Mouse (Mus musculus): ENCODE measurements at regions not wholly inside any gene's neighbourhood (a gene's known extent, or its start where the extent isn't known, plus 50 kb on each side); places are given as distances from the start of the nearest gene placed in this dataset.
"Not testable (repeated sequence)": the region's sequence is repeated elsewhere in the genome, so short reads cannot be mapped to it uniquely, and the experiment has no call there.

DNA sequence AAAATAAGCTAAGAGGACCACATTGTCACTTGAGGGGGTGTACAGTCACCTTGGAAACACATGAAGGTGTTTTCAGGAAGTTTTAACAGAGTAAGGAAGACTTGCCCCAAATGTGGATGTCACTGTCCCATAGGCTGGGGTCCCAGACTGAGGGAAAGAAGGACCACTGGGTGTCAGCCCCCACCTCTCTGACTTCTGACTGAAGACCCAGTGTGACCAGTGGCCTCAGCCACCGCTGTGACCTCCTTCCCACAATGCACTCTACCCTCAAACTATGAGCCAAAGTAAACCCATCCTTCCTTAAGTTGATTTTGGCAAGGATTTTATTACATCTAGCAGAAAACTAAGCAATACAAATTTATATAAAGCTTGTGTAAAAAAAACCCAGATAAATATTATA, 94.8 kb upstream of the Mdm1 start:
- no peak for DNase-seq (ENCODE audit: low spot score)

GRCm38 (mm10) chr10:118049330-118049729, 92.3 kb upstream of the Mdm1 start:
- DNase-seq (ENCODE audit: low spot score): peak; percentile 87

DNA sequence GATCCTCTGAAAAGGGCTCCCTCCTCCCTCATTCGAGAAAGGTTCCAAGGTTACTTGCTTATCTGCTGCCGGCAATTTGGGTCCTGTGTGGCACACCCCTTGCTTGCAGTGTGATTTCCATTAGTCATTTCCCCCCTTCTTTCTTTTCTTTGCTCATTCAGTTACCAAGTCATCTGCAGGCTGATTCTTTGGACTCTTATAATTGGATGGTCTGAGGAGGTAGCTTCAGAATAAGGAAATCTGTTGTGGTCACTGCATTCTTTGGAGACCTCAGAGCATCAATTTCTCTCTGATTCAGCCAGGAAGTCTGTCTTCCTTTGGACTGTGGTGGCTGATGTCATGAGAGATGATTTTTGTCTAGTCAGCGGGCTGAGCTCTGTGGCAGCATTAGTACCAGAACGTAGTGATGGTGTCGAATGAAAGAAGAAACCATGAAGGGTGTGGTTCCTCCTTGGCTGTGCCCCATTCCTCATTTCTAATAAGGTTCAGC, 91.4 kb upstream of the Mdm1 start:
- no peak for DNase-seq (ENCODE audit: low spot score)

GRCm38 (mm10) chr10:118052042-118052441, 89.6 kb upstream of the Mdm1 start:
- no peak for DNase-seq (ENCODE audit: low spot score)

GRCm38 (mm10) chr10:118052477-118052876, 89.1 kb upstream of the Mdm1 start:
- DNase-seq (ENCODE audit: low spot score): no peak

DNA sequence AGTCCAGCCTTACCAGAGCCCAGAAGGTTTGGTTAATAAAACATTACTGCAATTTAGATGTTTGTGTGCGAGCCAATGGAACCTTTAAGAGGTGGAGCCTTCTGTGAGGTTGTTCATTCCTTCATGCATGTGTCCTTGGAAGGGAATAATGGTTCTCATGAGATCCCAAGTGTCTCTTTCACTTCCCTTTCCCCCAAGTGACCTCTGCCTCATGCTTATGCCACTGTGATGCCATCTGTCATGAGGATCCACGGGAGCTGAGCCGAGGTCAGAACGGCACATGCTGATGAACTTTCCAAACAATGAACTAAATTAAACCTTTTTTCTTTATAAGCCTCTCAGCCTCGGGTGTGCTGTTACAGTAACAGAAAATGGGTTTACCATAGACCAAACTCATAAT, 88.6 kb upstream of the Mdm1 start:
- DNase-seq (ENCODE audit: low spot score): no peak

DNA sequence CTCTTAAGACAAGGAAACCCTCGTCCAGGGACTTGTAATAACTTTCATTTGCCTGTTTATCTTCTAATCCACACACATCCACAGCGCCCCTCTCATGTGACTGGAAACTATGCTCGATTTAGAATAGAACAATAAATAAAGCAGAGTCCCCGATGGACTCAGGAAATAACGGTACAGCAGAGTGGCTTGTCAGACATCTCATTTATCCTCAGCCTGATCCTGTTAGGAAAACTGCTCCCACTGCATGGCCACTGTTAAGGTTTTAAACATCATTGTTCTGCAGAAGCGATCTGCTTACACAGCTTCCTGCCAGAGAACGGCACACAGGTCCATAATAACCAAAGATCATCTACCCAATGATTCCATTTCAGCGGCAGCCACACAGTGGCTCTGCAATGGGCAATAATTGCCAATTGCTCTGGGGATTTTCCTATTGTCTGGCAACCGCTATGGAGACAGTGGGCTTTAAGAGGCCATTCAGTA, 84.8 kb upstream of the Mdm1 start:
- DNase-seq (ENCODE audit: low spot score): no peak

DNA sequence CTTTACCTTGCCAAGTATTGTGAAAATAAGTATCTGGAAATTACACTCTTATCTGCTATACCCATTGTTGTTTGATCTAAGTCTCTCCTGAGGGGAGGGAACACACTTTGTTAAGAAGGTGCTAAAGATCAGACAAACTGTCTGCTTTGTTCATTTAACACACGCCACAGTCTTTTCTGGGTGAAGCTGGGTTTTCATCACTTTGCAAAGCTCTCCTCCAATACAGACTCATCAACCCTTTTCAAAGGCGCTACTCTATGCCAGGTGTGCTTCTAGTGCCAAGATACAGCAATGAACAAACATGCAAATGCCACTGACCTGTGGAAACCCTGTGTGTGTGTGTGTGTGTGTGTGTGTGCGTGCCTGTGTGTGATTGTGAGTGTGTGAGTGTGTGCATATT, 84.1 kb upstream of the Mdm1 start:
- DNase-seq (ENCODE audit: low spot score): no peak

DNA sequence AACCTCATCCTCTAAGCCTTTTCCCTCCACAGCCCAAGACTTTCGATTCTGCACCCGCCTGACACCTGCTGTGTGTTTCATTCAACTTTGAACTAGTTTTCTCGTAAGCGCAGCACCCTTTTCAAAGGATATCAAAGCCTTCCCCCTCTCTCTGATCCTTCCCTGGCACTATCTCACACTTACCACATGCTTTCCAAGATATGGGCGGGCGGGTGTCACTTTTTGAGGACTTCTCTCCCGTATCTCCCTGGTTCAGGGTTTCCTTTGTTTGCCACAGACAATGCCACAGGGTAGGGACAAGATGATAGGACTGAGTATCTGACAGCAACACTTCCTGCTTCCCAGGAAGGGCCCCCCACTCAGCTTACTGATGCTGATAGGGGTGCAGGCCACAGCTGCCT, 76.8 kb upstream of the Mdm1 start:
- DNase-seq (ENCODE audit: low spot score): no peak

DNA sequence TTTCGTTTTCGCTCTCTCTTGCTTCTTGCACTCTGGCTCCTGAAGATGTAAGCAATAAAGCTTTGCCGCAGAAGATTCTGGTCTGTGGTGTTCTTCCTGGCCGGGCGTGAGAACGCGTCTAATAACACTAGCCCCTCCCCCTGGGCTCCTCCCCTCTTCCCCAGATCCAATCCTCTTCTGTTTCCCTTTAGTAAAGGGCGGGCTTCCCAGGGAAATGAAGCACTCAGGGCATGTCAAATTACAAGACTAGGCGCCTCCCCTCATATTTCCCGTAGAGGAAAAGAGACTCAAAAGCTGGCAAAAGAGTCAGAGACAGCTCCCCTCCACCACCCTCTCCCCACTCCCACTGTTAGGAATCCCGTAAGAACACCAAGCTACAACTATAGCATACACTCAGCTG, 65.3 kb upstream of the Mdm1 start:
- not testable (repeated sequence) for DNase-seq (ENCODE audit: low spot score)

DNA sequence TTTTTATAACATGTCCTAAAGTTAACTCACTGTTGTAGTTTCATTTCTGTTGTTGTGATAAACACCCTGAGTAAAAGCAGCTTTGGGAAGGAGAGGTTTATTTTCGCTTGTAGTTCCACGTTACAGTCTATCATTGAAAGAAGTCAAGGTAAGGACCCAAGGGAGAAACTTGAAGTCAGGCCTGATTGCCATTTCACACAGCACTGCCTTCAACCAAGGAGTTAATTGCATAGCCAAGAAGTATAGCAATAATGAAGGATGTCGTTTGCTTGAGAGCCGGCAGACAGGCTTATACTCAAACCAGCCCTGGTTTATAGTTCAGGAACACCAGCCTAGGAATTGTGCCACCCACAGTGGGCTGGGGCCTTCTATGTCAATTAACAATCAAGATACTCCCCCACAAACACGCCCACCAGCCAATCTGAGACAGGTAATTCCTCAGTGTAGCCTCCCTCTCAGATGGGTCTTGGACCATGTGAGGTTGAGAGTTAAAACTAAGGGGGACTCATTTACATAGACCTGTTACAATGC, 59.9 kb upstream of the Mdm1 start:
- no peak for DNase-seq (ENCODE audit: low spot score)

- DNase-seq (ENCODE audit: low spot score): no peak
Observed at GRCm38 (mm10) chr10:118083035-118083720, 58.4 kb upstream of the Mdm1 start.

DNA sequence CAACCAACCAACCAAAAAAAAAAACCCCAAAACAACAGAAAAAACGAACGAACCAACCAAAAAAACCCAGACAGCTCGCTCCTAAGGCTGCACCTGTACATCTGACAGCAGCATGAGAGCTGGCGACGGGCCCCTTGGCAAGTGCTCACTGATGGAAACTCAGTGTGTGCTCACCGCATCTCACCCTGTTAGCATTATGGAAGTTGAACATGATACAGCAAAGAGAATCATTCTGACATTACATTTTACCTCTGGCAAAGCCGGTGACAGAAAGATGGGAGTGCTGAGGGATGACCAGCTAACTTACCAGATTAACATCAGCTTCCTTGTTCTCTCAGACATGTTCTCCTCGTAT, 57.9 kb upstream of the Mdm1 start:
- DNase-seq (ENCODE audit: low spot score): no peak

GRCm38 (mm10) chr10:118085046-118085983, 56.3 kb upstream of the Mdm1 start:
- no peak for DNase-seq (ENCODE audit: low spot score)

DNA sequence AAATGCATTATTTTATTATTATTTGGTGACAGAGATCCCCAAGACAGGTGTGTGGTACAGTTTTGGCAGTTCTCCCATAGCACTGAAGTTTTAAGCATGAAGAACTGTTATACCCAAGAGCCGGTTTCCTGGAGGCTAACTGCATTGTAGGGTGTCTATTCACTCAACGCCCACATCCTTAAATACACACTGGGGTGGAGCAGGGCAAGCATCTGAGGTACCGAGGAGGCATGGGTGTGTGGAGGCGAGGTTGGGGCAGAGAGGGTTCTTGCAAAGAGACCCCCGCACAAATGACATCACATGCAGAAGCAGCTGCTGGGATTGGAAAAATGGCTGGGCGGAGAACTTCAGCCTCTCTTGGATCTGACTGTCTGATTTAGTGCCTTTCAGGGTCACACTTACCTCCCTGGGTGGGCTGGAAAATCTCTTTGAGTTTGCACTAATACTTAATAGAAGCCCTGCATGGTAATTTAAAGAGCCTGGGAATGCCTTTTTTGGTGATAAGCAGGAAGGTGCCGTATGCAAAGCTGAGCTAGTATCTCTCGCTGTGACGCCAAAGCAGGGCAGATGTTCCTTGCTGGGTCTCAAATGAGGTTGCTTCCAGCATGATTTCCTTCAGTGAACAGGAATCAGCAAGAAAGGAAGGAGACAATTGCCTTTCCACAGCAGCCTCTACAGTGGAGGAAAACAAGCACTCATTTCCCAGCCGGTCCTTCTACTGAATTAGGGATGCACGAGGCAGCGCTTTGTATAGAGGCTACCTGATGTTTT, 53.9 kb upstream of the Mdm1 start:
- no peak for DNase-seq (ENCODE audit: low spot score)

DNA sequence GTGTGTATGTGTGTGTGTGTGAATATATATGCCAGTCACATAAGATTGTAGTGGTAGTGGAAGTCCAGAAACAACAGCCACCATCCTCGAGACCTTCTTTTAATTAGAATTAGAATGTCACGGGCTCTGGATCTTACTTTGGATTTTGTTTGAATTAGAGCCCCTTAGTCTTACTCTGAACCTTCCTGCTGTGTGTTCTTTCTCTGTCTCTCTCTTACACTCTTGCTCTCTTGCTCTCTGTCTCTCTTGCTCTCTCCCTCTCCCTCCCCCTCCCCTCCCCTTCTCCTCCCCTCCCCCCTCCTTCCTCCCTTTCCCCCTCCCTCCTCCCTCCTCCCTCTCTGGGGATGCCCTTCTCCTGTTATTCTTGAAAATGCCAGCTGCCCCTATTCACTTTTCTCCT, 53.1 kb upstream of the Mdm1 start:
- DNase-seq (ENCODE audit: low spot score): no peak

DNA sequence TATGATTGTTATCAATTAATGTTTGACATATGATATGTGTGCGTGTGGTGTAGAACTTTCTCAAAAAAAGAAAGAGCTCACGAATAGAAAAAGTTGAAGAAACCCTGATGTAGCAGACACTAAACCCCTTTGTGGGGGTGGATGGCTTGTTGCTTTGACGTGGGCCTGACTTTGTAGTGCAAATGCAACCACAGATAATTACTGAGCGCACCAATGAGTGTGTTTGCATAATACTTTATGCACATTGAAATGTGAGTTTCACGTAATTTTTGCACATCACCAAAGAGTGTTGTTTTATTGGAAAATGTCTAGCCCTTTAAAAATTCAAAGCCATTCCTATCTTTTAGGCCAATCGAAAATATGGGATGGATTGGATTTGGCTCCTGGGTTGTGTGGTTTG, 51.7 kb upstream of the Mdm1 start:
- DNase-seq (ENCODE audit: low spot score): no peak

DNA sequence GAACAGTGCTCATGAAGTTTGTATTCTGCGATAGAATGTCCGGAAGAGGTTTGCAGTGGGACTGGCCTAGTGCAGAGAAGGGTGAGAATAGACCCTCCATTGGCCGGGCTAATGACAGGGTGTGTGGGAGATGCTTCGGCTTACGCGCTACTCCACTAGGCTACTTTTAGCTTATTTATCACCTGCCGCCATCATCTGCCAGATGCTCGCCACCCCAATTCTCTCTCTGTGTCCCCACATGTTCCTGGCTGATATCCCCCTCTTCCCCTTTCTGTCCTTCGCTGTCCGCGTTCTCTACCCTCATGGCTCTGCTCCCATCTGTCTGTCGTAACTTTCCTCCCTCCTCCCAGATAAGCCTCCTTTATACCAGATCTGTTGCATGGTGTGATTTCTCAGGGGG, 50.1 kb upstream of the Mdm1 start:
- no peak for DNase-seq (ENCODE audit: low spot score)

Data from gastrocnemius, adult 18-20 months (tissue).